In the genomic region with DNA sequence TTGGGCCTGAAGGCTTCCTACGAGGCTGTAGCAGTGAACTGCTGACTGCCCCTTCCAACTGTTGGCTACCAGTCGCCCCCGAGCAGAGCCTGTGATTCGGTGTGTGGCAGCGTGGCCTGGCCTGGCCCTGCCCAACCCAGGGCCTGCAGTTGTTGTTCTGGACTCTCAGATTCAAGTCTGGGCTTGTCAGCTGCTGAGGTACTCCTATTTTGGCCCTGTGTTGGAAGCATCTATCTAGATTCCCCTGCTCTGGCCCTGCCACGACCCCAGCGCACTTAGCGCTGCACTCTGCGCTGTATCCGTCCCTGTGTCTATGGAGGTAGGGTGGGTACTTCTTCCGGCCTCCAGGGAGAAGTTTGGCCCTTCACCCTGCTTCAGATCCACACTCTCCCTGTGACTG, we compare ENCODE assay signal across 17 mouse cellular contexts. TPM values are rescaled to one million over a fixed set of nuclear protein-coding genes. Genes with fewer than 3 reads are reported as not detected.
A peak's percentile ranks its signal among the peaks of the same experiment; 100 is the strongest.
DNase-seq lines count a peak whose midpoint lies in the region; ATAC-seq and TF ChIP-seq lines count a peak whose summit lies in the region.
"Had no signal": no experiment of that assay in that cellular context is flagged by ENCODE, and none has a peak within 500 bp of the region (broad histone marks: within the 10 kb centered on the region; RNA-seq: fewer than 3 reads in every experiment).

No protein-coding gene starts in this region.

- H3K27ac ChIP-seq in midbrain, embryonic 10.5 days (replicated peaks): peak overlapping the region; percentile 53; the same call in 1 of the 2 replicates
- no peak overlapping the region for H3K27ac ChIP-seq in midbrain, embryonic 11.5 days (ENCODE audit: low read depth, low read length)
- H3K27ac ChIP-seq in bone marrow, adult 2 months (ENCODE audit: control insufficient read depth, insufficient read depth, low read depth, low read length, poor library complexity): peak overlapping the region; percentile 49
- peak overlapping the region; percentile 48; the same call in 1 of the 2 replicates for H3K27ac ChIP-seq in liver, embryonic 15.5 days (replicated peaks)
- H3K27ac ChIP-seq: forebrain, embryonic 15.5 days; hindbrain, embryonic 15.5 days; layer of hippocampus, adult 2 months had no signal

- TF ChIP-seq POLR2A in bone marrow, adult 2 months (IDR thresholded peaks at IDR 0.05; ENCODE audit: borderline replicate concordance, control insufficient read depth, low read depth, low read length): no peak; the same call in 1 of the 2 replicates

- 80% methylated on average over 11 of the region's 11 CpGs for WGBS in midbrain, embryonic 10.5 days
- 82% methylated on average over 11 of the region's 11 CpGs for WGBS in midbrain, embryonic 11.5 days
- 75% methylated on average over 11 of the region's 11 CpGs for WGBS in bone marrow, adult 2 months
- WGBS in liver, embryonic 15.5 days (ENCODE audit: insufficient replicate concordance): 73% methylated on average over 11 of the region's 11 CpGs

- no peak for ATAC-seq in midbrain, embryonic 11.5 days (ENCODE audit: low FRiP score)
- no peak for ATAC-seq in liver, embryonic 15.5 days (ENCODE audit: insufficient read depth)
- no peak for ATAC-seq in activated CD4-positive, CD25-positive, alpha-beta regulatory T cell, adult 4 months
- ATAC-seq: forebrain, embryonic 15.5 days; intestine, postnatal 0 days; Patski had no signal

- TF ChIP-seq CTCF in bone marrow, adult 2 months (IDR thresholded peaks at IDR 0.05; ENCODE audit: control insufficient read depth, insufficient read depth, low read length): no peak

- no peak for DNase-seq in midbrain, embryonic 10.5 days (ENCODE audit: low spot score)
- DNase-seq in midbrain, embryonic 11.5 days (ENCODE audit: low spot score, missing footprints): no peak
- no peak for DNase-seq in adrenal gland, postnatal 25 days
- DNase-seq in cerebellum, adult 9-11 months: no peak
- DNase-seq: cerebellum, postnatal 10 days; kidney, postnatal 10 days; lung, adult 2 months; lung, postnatal 36 days; right cerebral cortex, postnatal 4 days had no signal

- no peak overlapping the region for H3K4me3 ChIP-seq in midbrain, embryonic 10.5 days
- no peak overlapping the region for H3K4me3 ChIP-seq in midbrain, embryonic 11.5 days (ENCODE audit: low read depth, low read length)
- H3K4me3 ChIP-seq in bone marrow, adult 2 months (replicated peaks; ENCODE audit: control insufficient read depth, low read depth, low read length): no peak overlapping the region
- H3K4me3 ChIP-seq in liver, embryonic 15.5 days (replicated peaks): no peak overlapping the region
- H3K4me3 ChIP-seq: forebrain, embryonic 15.5 days; hindbrain, embryonic 15.5 days; layer of hippocampus, adult 2 months had no signal

- H3K27me3 ChIP-seq in midbrain, embryonic 10.5 days (ENCODE audit: low read depth, poor library complexity, severe bottlenecking): no peaks in the 10 kb centered on the region
- H3K27me3 ChIP-seq in midbrain, embryonic 11.5 days (ENCODE audit: control insufficient read depth, insufficient read depth, low read length): no peaks in the 10 kb centered on the region
- H3K27me3 ChIP-seq in liver, embryonic 15.5 days: no peaks in the 10 kb centered on the region
- H3K27me3 ChIP-seq: forebrain, embryonic 15.5 days; hindbrain, embryonic 15.5 days; Patski had no signal

- no peak overlapping the region for H3K4me2 ChIP-seq in midbrain, embryonic 11.5 days
- H3K4me2 ChIP-seq in liver, embryonic 15.5 days: no peak overlapping the region
- H3K4me2 ChIP-seq: forebrain, embryonic 15.5 days; hindbrain, embryonic 15.5 days had no signal

- 0 out of 2 replicates have a peak, but pooled peaks cover 1% of the 10 kb centered on the region for H3K36me3 ChIP-seq in midbrain, embryonic 10.5 days
- H3K36me3 ChIP-seq in midbrain, embryonic 11.5 days (ENCODE audit: control insufficient read depth, insufficient read depth, low read length): no peaks in the 10 kb centered on the region
- H3K36me3 ChIP-seq in liver, embryonic 15.5 days (replicated peaks): no peaks in the 10 kb centered on the region
- H3K36me3 ChIP-seq: forebrain, embryonic 15.5 days; hindbrain, embryonic 15.5 days had no signal

- no peaks in the 10 kb centered on the region for H3K9me3 ChIP-seq in midbrain, embryonic 10.5 days (replicated peaks)
- H3K9me3 ChIP-seq in midbrain, embryonic 11.5 days (ENCODE audit: control insufficient read depth, low read length): no peaks in the 10 kb centered on the region
- H3K9me3 ChIP-seq in liver, embryonic 15.5 days (replicated peaks): no peaks in the 10 kb centered on the region
- H3K9me3 ChIP-seq: forebrain, embryonic 15.5 days; hindbrain, embryonic 15.5 days had no signal

- no peak overlapping the region for H3K9ac ChIP-seq in midbrain, embryonic 11.5 days (ENCODE audit: low read length)
- H3K9ac ChIP-seq in liver, embryonic 15.5 days: no peak overlapping the region
- H3K9ac ChIP-seq: forebrain, embryonic 15.5 days; hindbrain, embryonic 15.5 days had no signal

- peaks cover 89% of the 10 kb centered on the region for H3K4me1 ChIP-seq in midbrain, embryonic 10.5 days
- peaks cover 14% of the 10 kb centered on the region for H3K4me1 ChIP-seq in midbrain, embryonic 11.5 days (ENCODE audit: control insufficient read depth, insufficient read depth, low read length)
- H3K4me1 ChIP-seq in bone marrow, adult 2 months (ENCODE audit: control insufficient read depth, insufficient read depth, low read length): peaks cover 28% of the 10 kb centered on the region
- peaks cover 95% of the 10 kb centered on the region for H3K4me1 ChIP-seq in liver, embryonic 15.5 days (replicated peaks)

RNA-seq across cellular contexts. Expression of a gene that starts 45.2 kb away (rescaled TPM):
- polyA plus RNA-seq in midbrain, embryonic 10.5 days (2016; fragmentation: Nextera tagmentation; extraction: Ambion mirVana): 9.3 and 11.2 TPM in 2 replicates
- polyA plus RNA-seq in midbrain, embryonic 11.5 days (2014; fragmentation: Nextera tagmentation; extraction: Ambion mirVana): 23.7 and 28.5 TPM in 2 replicates
- polyA plus RNA-seq in bone marrow, adult 2 months (2011; ENCODE audit: insufficient read depth, insufficient read length, low replicate concordance, missing spikeins): 11.5 and 16.2 TPM in 2 replicates
- 11.5 and 15.7 TPM in 2 replicates for polyA plus RNA-seq in liver, embryonic 15.5 days (2015; fragmentation: Nextera tagmentation; extraction: Ambion mirVana)
- 10 to 100 TPM; 24.3 to 32.6 TPM for polyA plus RNA-seq in activated CD4-positive, CD25-positive, alpha-beta regulatory T cell, adult 4 months (2017; shearing (Covaris generic))
- 121 and 126 TPM in 2 replicates for total RNA-seq in adrenal gland, postnatal 25 days (2021)
